11 mouse cellular contexts compared by ENCODE assay signal in the genomic region with DNA sequence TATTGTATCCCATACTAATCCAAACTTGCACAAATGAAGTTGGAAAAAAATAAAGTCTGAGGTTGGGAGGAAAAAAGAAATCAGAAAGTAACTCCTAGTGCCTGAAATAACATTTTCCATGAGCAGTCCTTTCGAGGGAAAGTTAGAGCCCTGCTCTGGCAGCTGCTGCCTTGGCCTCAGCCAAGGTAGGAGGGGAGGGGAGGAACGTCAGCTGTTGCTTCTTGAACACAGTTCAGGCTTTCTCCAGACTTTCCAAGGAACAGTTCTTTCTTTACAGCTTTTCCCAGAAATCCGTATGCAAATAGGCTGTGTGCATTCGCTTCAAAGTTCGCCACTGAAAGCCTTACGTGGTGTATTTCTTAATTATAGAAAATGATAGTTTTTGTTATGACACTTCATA. TPM values are rescaled to one million over a fixed set of nuclear protein-coding genes. Genes with fewer than 3 reads are reported as not detected.
DNase-seq lines count a peak whose midpoint lies in the region; ATAC-seq and TF ChIP-seq lines count a peak whose summit lies in the region.
"Had no signal": no experiment of that assay in that cellular context is flagged by ENCODE, and none has a peak within 500 bp of the region (broad histone marks: within the 10 kb centered on the region; RNA-seq: fewer than 3 reads in every experiment).

No protein-coding gene starts in this region.

- WGBS in hindbrain, postnatal 0 days = 70% methylated on average over 6 of the region's 6 CpGs
- WGBS in hindbrain, embryonic 12.5 days = 71% methylated on average over 6 of the region's 6 CpGs
- 76% methylated on average over 6 of the region's 6 CpGs for WGBS in midbrain, embryonic 11.5 days

- no peak overlapping the region for H3K9ac ChIP-seq in hindbrain, postnatal 0 days (replicated peaks; ENCODE audit: low read length)
- H3K9ac ChIP-seq in hindbrain, embryonic 12.5 days = no peak overlapping the region
- no peak overlapping the region for H3K9ac ChIP-seq in midbrain, embryonic 11.5 days (ENCODE audit: low read length)
- H3K9ac ChIP-seq: midbrain, embryonic 12.5 days had no signal

- H3K27ac ChIP-seq in hindbrain, postnatal 0 days = no peak overlapping the region
- H3K27ac ChIP-seq in hindbrain, embryonic 12.5 days = no peak overlapping the region
- no peak overlapping the region for H3K27ac ChIP-seq in midbrain, embryonic 11.5 days (ENCODE audit: low read depth, low read length)
- H3K27ac ChIP-seq: midbrain, embryonic 12.5 days had no signal

- H3K4me3 ChIP-seq in hindbrain, postnatal 0 days (ENCODE audit: low read length) = no peak overlapping the region
- no peak overlapping the region for H3K4me3 ChIP-seq in hindbrain, embryonic 12.5 days
- no peak overlapping the region for H3K4me3 ChIP-seq in midbrain, embryonic 11.5 days (ENCODE audit: low read depth, low read length)

- H3K9me3 ChIP-seq in hindbrain, postnatal 0 days (ENCODE audit: low read length) = peaks cover 23% of the 10 kb centered on the region
- peaks cover 36% of the 10 kb centered on the region for H3K9me3 ChIP-seq in hindbrain, embryonic 12.5 days (replicated peaks)
- peaks cover 28% of the 10 kb centered on the region for H3K9me3 ChIP-seq in midbrain, embryonic 11.5 days (ENCODE audit: control insufficient read depth, low read length)

- peak; percentile 47 for DNase-seq in hindbrain, postnatal 0 days (ENCODE audit: low spot score)
- peak; percentile 40 for DNase-seq in brain, adult 2 months (ENCODE audit: low read depth, low spot score)
- peak; percentile 71 for DNase-seq in heart, postnatal 25 days (ENCODE audit: low spot score)
- peak; percentile 48 for DNase-seq in lung, postnatal 14 days
- no peak for DNase-seq in midbrain, embryonic 11.5 days (ENCODE audit: low spot score, missing footprints)
- DNase-seq in layer of hippocampus, adult 9-11 months = no peak
- DNase-seq in cerebellum, postnatal 36 days = no peak
- DNase-seq: right cerebral cortex, postnatal 4 days had no signal

- no peaks in the 10 kb centered on the region for H3K4me1 ChIP-seq in hindbrain, postnatal 0 days (ENCODE audit: insufficient read depth, low read length)
- H3K4me1 ChIP-seq in hindbrain, embryonic 12.5 days = no peaks in the 10 kb centered on the region
- H3K4me1 ChIP-seq in midbrain, embryonic 11.5 days (ENCODE audit: control insufficient read depth, insufficient read depth, low read length) = no peaks in the 10 kb centered on the region
- H3K4me1 ChIP-seq: midbrain, embryonic 12.5 days had no signal

- no peak for ATAC-seq in hindbrain, postnatal 0 days
- no peak for ATAC-seq in hindbrain, embryonic 12.5 days (ENCODE audit: low FRiP score)
- ATAC-seq in midbrain, embryonic 11.5 days (ENCODE audit: low FRiP score) = no peak

- no peaks in the 10 kb centered on the region for H3K27me3 ChIP-seq in hindbrain, postnatal 0 days (ENCODE audit: insufficient read depth, low read length)
- H3K27me3 ChIP-seq in hindbrain, embryonic 12.5 days = peaks cover 8% of the 10 kb centered on the region; the same call in 1 of the 2 replicates
- no peaks in the 10 kb centered on the region for H3K27me3 ChIP-seq in midbrain, embryonic 11.5 days (ENCODE audit: control insufficient read depth, insufficient read depth, low read length)

- H3K36me3 ChIP-seq in hindbrain, postnatal 0 days (ENCODE audit: insufficient read depth, low read length) = no peaks in the 10 kb centered on the region
- no peaks in the 10 kb centered on the region for H3K36me3 ChIP-seq in hindbrain, embryonic 12.5 days
- H3K36me3 ChIP-seq in midbrain, embryonic 11.5 days (ENCODE audit: control insufficient read depth, insufficient read depth, low read length) = no peaks in the 10 kb centered on the region
- H3K36me3 ChIP-seq: midbrain, embryonic 12.5 days had no signal

- TF ChIP-seq CTCF in hindbrain, postnatal 0 days (IDR thresholded peaks at IDR 0.05; ENCODE audit: low read depth) = no peak

- intact Hi-C loops in heart, postnatal 25 days (cut with DNase I) = no loop called here

- H3K4me2 ChIP-seq in hindbrain, postnatal 0 days (ENCODE audit: low read depth, low read length) = no peak overlapping the region
- no peak overlapping the region for H3K4me2 ChIP-seq in hindbrain, embryonic 12.5 days (replicated peaks)
- no peak overlapping the region for H3K4me2 ChIP-seq in midbrain, embryonic 11.5 days

RNA-seq across cellular contexts. Expression of a gene that starts 46.9 kb away (rescaled TPM):
- not detected in 2 replicates for total RNA-seq in hindbrain, postnatal 0 days (2014; rRNA removed)
- not detected in 2 replicates for polyA plus RNA-seq in hindbrain, postnatal 0 days (2015; fragmentation: Nextera tagmentation; extraction: Ambion mirVana)
- polyA plus RNA-seq in hindbrain, embryonic 12.5 days (2016; fragmentation: Nextera tagmentation; extraction: Ambion mirVana) = not detected in 2 replicates
- not detected for total RNA-seq in heart, postnatal 25 days (2021)
- not detected in 2 replicates for polyA plus RNA-seq in midbrain, embryonic 11.5 days (2014; fragmentation: Nextera tagmentation; extraction: Ambion mirVana)
- polyA plus RNA-seq: intestine, embryonic 14.5 days; midbrain, embryonic 12.5 days had no signal

Comparison
In these comparisons a context has a peak if more than half of its experiments do, and no peak if none do; other contexts are left out.
1. DNase-seq: peak in hindbrain, postnatal 0 days (single experiment), brain, adult 2 months (single experiment), heart, postnatal 25 days (single experiment) and lung, postnatal 14 days (single experiment); none in midbrain, embryonic 11.5 days (single experiment), layer of hippocampus, adult 9-11 months (single experiment) and cerebellum, postnatal 36 days (0 of 2).